Mouse (Mus musculus) gastrocnemius, adult 2 months (tissue): ENCODE measurements at regions not wholly inside any gene's neighbourhood (a gene's known extent, or its start where the extent isn't known, plus 50 kb on each side); places are given as distances from the start of the nearest gene placed in this dataset.
"Not testable (repeated sequence)": the region's sequence is repeated elsewhere in the genome, so short reads cannot be mapped to it uniquely, and the experiment has no call there.

Source experiments
- DNase-seq: peaks from one replicate; pipeline ENCODE4 v3.0.0; 2022
- H3K27ac ChIP-seq: fragments of 200-600 bp; 2 replicates; pipeline ENCODE4 v1.8.1; 2022; ENCODE audit warnings: mild to moderate bottlenecking
- H3K4me3 ChIP-seq: fragments of 200-600 bp; 2 replicates; pipeline ENCODE4 v1.8.1; 2022; ENCODE audit warnings: mild to moderate bottlenecking, moderate library complexity
- CTCF ChIP-seq: fragments of 200-600 bp; IDR thresholded peaks from 2 replicates; pipeline ENCODE4 v1.8.1; 2022; ENCODE audit warnings: antibody characterized with exemption, mild to moderate bottlenecking, moderate library complexity
- intact Hi-C: fragments of 180-260 bp; cut with DNase I; formaldehyde crosslinking; loops from one replicate; pipeline ENCODE4 v1.15.1; 2025

- Histone ChIP-seq H3K4me3 (no peak overlapping the region), H3K27ac (no peak overlapping the region)
- TF ChIP-seq CTCF: no peak
- intact Hi-C loops: no loop called here
- no peak for DNase-seq
Measured at GRCm38 (mm10) chr14:9433081-9433590, 767.1 kb upstream of the 4930452B06Rik start.

- TF ChIP-seq CTCF: no peak
- intact Hi-C loops: no loop called here
- Histone ChIP-seq H3K4me3 (no peak overlapping the region), H3K27ac (no peak overlapping the region)
- no peak for DNase-seq
Measured at GRCm38 (mm10) chr14:9431798-9432197, 765.8 kb upstream of the 4930452B06Rik start.

- H3K27ac ChIP-seq: peak overlapping the region; percentile 24; the same call in 1 of the 2 replicates
- no peak for DNase-seq
- TF ChIP-seq CTCF: no peak
- no peak overlapping the region for H3K4me3 ChIP-seq
- intact Hi-C loops: no loop called here
Measured at GRCm38 (mm10) chr14:9411822-9412403, 745.9 kb upstream of the 4930452B06Rik start.

DNA sequence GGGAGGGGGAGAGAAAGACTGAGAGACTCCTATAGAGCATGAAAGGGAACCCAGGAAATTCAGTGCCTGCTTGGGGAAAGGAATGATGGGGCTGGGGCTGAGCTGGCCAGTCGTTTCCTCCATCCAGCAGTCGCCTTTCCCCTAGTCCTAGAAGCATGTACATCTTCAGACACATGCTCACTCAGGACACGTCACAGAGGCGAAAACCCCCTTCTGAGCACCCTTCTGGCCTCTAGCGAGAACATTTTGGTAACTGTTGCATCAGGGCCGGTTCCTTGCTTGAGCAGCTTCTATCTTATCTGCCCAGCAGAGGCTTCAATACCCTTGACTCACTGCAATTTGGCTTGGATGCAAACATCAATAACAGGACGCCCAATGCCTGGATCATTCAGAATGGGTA is 737.6 kb upstream of the 4930452B06Rik start:
- no peak overlapping the region for H3K27ac ChIP-seq
- DNase-seq: no peak
- H3K4me3 ChIP-seq: no peak overlapping the region
- TF ChIP-seq CTCF: no peak
- intact Hi-C loops: no loop called here

DNA sequence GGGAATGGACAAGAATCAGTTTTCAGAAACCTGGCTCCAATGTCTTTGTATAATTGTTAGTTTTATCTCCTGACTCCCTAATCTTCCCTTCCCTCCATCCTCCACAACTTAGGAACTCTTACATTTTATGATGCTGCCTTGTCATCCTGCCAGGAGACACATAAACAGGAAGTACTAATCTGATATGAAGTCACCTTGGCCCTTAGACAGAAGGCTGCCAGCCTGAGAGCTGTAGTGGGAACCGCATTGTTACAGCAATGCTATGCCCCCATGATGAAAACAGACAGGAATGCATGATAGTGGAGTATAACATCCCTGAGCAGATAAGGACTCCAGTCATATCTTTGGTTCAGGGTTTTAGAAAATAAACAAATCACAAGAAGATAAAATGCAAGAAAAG is 734.8 kb upstream of the 4930452B06Rik start:
- Histone ChIP-seq H3K4me3 (no peak overlapping the region), H3K27ac (no peak overlapping the region)
- intact Hi-C loops: no loop called here
- DNase-seq: no peak
- no peak for TF ChIP-seq CTCF

- TF ChIP-seq CTCF: peak; percentile 96
- DNase-seq: peak; percentile 78
- Histone ChIP-seq H3K4me3 (no peak overlapping the region), H3K27ac (peak overlapping the region; percentile 44; the same call in 1 of the 2 replicates)
- intact Hi-C loops: loop anchor here (2.0 kb wide), 1 partner anchor 57 kb away; no protein-coding TSS in a partner anchor
Measured at GRCm38 (mm10) chr14:9393271-9393771, 727.3 kb upstream of the 4930452B06Rik start.

DNA sequence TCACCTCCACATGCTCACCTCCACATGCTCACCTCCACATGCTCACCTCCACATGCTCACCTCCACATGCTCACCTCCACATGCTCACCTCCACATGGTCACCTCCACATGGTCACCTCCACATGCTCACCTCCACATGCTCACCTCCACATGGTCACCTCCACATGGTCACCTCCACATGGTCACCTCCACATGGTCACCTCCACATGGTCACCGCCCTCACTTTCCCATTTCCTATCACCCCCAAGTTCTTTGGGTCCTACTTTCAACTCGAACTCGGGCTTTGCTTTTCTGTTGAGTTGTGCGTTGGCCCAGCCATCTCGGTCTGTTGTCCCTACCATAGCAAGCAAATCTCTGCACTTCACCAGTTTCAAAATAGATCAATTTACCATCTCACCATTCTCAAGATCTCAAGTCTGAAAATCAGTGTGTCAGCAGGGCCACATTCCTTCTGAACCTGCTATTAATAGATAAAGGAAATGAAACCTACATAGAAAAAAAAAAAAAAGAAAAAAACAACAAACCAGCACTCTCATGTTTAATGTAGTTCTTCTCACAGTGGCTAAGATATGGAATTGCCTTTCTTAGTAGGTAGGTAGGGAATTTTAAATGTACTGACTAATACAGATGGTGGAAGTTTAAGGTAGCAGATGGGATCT is 724.0 kb upstream of the 4930452B06Rik start:
- H3K27ac ChIP-seq, DNase-seq, intact Hi-C loops: not testable (repeated sequence)

DNA sequence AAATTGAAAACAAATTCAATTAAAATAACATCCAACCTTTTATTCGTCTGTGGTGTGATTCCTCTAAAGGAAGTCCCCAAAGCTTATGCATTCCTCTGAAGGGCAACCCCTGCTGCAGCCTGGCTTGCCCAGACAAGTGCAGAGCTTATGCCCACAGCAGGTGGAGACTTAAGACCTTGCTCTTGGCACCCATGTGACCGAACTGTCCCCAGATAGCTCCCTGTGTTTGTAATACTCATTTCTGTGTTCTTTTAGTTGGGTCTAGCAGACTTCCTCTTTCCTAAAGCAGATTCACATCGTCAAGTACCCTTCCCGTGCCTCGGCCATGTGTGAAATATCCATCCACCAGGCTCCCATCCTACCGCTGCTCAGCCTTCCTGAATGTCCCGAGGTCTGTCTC is 723.1 kb upstream of the 4930452B06Rik start:
- no peak overlapping the region for H3K27ac ChIP-seq
- no peak overlapping the region for H3K4me3 ChIP-seq
- intact Hi-C loops: no loop called here
- no peak for DNase-seq
- no peak for TF ChIP-seq CTCF

More for the DNA sequence above, 724.0 kb upstream of the 4930452B06Rik start:
- H3K4me3 ChIP-seq: not testable (repeated sequence)
